Mouse (Mus musculus): ENCODE data around the gene Slc22a1.
"Not testable (repeated sequence)": the region's sequence is repeated elsewhere in the genome, so short reads cannot be mapped to it uniquely, and the experiment has no call there.

The Slc22a1 gene

DNA sequence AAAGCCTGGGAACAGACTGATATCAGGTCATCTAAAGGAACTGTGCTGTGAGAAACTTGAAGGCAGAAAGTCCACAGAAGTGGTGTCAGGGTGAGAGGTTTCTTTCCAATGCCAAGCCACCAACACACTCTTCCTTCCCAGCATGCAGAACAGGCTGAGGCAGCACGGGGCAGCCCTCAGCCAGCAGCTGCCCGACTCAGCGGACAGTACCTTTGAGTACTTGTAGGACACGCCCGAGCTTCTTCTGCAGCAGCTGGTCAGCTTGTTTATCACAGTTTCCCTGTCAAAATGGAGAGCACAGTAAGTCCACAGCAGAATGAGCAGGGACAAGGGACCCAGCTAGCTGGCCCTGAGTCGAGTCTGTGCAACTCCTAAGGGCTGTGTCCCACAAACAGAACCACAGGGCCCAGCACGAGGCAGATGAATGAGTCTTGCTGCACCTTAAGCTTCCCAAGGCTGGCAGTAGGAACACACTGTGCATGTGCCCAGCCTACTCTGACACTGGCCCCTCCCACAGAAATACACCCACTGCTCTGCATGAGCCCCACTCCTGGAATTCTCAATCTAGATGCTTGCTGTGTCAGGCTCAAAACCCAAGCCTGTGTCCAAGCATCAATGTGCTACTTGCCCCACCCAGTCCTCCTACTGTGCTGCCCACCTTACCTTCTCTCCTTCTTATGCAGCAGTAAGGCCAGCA is 9.4 kb upstream of the Slc22a1 start:
- no peak for DNase-seq (ENCODE audit: low spot score)

DNA sequence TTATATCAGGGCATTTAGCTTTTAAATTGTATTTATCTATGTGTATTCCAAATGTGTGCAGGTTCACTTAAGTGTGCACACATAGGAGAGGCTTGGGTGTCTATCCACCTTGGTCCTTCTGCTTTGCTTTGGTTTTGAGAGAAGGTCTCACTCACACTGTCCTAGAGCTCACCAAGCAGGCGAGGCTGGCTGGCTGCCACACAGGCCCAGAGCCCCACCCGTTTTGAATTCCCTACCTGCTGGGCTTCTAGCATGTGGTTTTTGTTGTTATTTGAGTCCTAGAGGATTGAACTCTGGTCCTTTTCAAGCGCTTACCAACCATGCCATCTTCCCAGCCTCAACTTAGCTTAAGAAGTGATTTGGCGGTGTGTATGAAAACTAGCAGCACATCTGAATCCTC is 8.8 kb upstream of the Slc22a1 start:
- DNase-seq (ENCODE audit: low spot score) = no peak

DNA sequence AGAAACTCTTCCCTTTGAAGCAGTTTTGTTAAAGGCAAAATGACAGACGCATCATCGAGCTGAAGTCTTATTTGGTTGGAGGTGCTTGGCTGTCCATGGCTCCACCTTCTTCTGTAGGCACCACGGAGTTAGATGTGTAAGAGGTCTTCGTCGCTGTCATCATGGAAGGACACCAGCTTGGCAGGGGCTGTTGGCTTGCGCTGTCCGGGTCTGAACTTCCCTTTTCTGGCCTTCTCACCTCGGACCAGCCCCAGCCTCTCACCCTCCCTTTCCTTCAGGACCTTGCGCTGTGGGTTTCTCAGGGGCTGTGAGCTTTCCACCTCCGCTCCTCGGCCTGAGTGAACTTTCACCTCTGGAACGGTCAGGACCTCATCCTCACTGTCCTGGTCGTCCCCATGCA is 8.0 kb upstream of the Slc22a1 start:
- DNase-seq (ENCODE audit: low spot score) = no peak

DNA sequence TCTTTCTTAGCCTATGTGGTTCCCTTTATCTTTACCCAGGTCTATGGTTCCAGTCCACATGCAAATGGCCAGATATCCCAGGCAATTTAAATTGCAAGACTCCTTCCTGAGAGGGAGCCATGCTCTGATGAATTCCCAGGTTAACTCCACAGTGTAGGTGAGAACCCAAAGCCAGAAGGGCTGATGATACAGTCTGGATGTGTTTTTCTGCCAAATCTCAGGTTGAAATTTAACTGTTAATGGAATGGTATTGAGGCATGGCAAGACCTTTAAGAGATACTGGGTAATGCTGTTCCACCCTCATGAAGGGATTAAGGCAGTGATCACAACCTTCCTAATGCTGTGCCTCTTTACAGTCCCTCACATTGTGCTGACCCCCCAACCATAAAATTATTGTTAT is 2.6 kb upstream of the Slc22a1 start:
- DNase-seq (ENCODE audit: low spot score) = no peak

DNA sequence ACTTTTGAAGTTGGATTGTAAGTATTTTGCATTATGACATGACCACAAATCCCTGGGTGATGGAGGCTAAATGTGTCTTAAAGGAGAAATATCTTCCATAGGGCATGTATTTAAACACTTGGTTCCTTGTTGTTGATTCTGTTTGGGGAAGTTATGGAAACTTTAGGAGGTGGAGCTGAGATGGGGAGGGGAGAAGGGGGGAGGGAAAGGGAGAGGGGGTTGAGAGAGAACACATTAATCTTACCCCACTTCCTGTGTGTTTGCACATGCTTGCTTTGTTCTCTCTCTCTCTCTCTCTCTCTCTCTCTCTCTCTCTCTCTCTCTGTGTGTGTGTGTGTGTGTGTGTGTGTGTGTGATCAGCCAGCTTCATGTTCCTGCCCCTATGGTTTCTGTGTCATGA is 1.5 kb upstream of the Slc22a1 start:
- DNase-seq (ENCODE audit: low spot score) = no peak

DNA sequence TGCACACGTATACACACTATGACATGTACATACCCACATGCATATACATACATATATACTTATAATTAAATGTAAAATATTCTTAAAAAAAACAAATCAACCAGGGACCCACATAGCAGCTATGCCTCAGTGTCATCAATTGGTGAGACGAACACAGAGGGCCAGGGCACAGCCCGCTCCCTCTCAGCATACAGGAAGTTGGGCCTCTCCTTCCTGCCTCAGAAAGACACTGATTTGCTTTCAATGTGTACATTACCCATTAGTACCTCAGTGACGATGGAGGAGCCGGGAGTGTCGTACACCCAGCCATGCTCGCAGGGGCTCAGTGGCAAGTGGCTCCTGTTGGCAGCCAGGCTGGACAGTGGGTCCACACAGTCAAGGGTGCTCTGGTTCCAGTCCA is 649 bp downstream of the Slc22a1 start:
- DNase-seq (ENCODE audit: low spot score) = not testable (repeated sequence)

DNA sequence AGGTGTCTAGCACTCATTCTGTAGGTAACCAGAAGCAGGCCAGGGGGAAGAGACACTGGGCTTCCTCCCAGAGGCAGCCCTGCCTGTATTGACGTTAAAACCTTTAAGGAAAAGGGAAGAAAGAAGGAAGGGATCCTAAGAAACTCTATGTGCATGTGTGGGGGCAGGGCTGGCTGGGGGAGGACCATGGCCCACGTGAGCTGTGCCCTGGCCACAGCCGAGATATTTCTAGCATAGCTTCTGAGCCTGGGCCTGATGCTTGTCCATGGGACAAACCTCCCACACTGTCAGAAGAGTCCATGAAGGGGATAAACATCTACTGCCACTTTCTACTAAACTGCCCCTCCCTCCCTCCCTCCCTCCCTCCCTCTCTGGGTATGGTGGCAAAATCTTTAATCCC is 1.8 kb downstream of the Slc22a1 start:
- DNase-seq (ENCODE audit: low spot score) = no peak

DNA sequence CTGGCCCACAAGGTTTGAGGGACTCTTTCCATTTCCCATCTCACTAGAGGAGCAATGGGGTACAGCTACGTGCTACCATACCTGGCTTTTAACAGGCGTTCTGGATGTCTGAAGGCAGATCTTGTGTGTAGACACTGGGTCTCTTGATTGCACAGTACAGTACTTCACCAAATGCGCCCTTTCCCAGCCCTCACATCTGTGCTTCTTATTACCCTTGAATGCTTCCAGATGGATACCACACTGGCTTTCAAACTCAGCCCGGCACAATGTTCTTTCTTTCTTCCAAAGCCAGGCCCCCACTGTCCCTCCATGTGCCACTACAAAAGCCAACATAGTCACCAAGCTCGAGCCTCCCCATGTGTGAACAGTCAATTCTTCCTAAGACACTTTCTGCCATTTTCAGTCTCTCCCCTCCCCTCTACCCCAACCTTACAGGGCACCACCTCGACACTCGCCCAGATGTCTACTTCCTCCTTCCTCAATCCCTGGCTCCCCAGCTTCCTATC is 3.3 kb downstream of the Slc22a1 start:
- DNase-seq (ENCODE audit: low spot score) = no peak

DNA sequence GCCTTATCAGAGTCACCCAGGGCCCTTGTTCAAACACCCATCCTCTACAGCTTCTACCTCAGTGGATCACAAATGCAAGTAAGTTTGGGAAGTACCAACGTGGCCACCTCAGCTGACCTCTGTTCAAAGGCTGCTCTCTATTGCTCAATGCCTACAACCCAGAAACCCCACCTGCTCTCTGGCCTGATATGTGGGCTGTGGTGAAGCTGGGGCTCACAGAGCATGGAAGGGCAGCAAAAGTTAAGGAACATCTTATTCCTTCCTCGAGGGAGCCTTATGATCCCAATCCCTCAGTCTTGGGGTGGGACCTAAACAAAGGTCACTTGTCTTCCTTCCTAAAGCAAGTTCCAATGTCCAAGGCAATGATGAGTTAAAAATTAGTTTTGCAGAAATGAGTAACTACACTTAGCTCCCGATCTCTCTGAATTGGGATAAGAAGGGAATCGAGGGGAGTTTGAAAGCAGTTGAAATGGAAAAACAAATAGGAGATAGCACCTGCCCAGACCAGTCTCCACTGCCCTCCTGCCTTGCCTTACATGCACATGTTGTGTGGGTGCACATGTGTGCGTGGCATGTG is 4.5 kb downstream of the Slc22a1 start:
- DNase-seq (ENCODE audit: low spot score) = no peak

DNA sequence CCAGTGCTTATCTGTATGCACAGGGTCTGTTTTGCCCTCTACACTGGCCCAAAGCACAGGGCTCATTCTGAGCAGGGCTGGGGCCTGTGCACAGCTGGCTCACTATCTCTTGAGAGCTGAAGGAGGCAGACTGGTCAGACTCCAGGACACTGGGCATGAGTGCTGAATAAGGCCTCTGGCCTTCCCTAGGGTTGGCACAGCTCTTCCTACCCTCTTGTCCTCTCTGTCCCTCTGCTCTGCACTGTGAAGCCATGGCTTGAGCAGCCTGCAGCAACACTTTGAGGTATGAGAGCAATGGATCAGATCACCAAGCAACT is 6.3 kb downstream of the Slc22a1 start:
- DNase-seq (ENCODE audit: low spot score) = no peak

DNA sequence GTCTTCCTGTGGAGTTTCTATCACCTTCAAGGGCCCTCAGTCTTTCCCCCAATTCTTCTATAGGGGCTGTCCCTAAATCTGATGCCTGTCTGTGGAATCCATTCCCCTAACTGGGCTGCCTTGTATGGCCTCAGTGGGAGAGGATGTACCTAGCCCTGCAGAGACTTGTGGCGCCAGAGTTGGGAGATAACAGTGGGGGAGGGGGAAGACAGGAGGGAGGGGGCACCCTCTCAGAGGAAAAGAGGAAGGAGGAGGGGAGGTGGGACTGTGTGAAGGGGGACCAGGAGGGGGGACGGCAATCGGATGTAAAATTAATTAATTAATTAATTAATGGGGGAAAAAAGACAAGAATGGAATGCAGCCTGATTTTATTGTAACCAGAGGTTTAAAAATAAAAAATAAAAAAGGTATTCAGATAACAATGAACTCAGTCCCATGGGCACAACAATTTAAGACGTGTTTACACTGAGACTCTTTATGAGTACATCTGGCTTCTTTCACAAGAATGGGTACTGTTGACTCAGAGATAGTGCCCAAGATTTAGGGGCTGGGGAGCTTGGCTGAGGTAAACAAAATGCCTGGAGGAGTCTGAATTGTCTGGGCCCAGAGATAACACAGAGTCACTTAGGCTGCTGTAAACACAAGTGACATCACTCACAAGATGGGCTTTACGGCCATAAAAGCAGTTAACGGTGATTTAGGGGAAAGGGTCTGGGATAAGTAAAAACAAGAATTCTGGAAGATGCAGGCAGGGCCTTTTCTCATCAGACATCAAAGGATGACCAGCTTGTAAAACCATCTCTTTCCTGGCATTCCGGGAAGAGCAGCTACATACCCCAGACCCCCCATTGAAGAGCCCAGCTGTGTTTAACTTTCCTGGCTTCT is 6.9 kb downstream of the Slc22a1 start:
- no peak for DNase-seq (ENCODE audit: low spot score)

DNA sequence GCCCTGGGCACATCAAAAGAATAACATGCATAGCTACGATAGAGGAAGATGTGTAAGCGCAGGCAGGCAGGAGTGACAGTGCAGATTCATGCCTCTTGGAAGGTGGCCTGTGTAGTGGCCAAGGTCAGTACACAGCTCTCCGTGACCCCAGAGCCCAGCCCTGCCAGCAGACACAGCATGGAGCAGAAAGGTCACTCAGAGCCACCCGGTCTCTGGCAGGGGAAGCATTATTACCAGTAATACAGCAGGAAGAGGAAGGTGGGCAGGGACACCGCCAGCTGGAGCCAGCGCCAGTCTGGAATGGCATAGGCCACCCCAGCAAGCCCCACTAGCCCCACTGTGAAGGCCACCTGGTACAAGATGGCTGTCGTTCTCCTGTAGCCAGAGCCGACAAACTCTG is 11.5 kb downstream of the Slc22a1 start:
- no peak for DNase-seq (ENCODE audit: low spot score)

DNA sequence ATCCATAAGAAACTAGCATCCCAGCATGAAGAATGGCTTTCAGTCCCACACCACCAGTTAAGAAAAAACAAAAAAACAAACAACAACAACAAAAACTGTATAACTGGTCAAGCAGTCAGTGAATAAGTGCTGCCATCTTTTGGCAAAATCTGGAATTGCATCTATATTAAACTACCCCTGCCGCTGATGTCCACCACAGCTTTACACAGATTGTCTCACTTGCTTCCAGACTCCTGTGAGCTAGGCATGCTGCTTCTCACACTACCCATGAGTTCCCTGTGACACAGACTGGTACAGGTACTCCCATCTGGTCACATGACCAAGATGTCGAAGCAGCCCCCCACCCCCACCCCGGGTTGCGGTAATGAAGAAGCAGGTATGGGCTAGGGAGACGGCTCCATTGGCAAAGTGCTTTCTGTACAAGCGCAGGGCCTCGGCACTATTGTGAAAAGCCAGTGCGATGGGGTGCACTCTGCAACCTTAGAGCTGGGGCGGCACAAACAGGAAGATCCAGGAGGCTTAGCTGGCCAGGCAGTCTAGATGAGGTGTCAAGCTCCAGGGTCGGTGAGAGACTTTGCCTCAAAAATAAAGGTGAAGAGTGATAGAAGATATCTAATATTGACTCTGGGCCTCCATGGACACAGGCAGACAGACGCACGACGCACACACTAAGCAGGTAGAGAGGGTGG is 14.9 kb downstream of the Slc22a1 start:
- DNase-seq (ENCODE audit: low spot score) = peak; percentile 86

DNA sequence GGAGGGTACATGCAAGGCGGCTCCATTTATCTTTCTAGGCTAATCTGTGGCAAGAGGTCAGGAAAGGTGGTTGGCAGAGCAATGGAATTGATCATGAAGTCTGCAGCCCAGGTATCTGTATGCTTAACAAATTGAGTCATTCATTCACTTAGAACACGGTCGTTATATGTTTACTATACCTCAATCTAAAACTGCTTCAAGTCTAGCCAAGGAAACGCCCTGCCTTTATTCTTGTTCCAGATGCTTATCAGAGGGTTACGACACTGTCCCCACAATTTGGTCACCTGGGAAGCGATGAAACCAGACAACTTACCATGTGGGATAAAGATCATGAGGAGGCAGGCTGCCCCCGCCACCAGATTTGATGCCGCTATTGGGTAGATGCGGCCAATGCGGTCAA is 16.4 kb downstream of the Slc22a1 start:
- DNase-seq (ENCODE audit: low spot score) = no peak

DNA sequence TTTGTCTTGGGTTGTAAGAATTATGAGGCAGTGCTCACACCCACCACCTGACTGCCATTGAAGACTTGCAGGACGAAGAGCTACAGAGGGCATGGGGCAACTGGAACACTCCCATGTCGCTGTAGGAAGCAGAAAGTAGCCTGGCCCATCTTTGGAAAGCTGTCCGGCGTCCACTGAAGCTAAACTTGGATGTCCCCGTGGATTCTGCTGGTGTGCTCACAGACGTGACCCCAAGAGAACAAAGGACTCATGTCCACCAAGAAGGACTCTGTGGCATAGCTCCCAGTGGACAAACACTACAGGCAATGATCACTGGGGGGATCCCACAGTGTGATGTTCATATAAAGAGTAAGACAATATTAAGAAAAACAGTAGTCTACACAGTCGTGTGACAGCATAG is 16.8 kb downstream of the Slc22a1 start:
- DNase-seq (ENCODE audit: low spot score) = no peak

DNA sequence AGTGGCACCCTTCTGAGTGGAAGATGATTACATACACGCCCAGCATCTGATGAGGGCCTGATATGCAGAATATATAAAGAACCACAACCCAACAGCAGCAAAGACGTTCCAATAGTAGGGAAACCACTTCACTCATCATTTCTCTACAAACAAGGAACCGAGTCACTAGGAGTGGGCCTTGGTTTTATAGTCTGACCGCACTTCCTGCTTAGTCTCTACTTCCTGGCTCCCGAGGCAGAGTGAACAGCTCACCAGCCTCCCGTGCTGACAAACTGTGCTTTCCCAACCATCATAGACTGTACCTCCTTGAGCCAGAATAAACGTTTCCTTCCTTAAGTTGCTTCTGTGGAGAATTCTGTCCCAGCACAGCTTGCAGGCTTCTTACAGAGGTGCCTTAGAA is 19.8 kb downstream of the Slc22a1 start:
- DNase-seq (ENCODE audit: low spot score) = no peak

DNA sequence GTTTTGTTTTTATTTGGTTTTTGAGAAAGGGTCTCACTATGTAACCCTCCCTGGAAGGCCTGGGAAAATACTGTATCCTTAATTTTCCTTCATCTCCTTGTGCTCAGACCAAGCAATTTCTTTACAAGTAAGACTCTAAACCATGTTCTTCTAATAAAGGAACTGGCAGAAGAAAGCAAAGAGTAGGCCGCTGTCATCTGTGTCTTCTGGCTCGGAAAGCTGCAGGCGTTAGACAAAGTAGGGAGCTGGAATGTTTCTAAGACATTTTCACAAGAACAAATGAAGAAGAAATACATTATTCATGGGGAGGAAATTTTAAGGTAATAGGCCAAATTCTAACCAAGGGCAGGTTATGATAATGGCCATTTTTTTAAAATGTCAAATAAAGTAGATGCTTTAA is 21.6 kb downstream of the Slc22a1 start:
- DNase-seq (ENCODE audit: low spot score) = no peak

DNA sequence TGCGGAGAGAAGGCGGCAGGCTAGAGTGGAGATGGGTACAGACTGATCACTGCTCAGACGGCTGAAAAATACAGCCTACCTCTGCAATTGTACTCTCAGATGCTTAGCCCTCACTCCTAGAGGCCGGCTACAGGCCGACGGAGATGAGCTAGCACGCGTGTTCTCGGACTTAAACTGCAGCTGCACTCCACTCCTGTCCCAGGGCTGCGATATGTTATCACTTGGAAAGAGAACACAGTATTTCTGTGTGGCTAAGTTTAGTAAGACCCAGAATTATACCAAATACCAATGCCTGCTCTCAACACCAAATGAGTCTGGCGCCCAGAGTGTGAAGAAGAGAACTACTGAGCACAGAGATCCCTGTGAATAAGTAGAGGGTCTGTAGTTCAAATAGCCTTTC is 23.0 kb downstream of the Slc22a1 start:
- DNase-seq (ENCODE audit: low spot score) = no peak

DNA sequence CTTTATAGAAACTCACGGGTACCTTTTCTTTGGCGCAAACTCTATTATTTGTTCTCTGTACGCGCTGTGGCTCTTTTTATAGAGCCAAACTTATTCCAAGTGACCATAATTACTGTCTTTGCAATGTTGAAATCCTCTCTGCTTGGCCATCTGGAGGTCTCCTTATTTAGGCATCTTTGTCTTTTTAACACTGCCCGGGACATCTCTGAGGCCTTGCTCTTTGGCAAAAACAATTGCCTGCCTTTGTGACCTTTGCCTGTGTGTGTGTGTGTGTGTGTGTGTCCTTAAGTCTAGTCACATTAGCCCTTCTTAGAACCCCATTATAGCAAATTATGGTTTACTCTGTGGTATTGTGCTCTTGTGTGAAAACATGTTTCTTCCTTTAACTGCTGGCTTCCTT is 30.2 kb downstream of the Slc22a1 start:
- DNase-seq (ENCODE audit: low spot score) = no peak

DNA sequence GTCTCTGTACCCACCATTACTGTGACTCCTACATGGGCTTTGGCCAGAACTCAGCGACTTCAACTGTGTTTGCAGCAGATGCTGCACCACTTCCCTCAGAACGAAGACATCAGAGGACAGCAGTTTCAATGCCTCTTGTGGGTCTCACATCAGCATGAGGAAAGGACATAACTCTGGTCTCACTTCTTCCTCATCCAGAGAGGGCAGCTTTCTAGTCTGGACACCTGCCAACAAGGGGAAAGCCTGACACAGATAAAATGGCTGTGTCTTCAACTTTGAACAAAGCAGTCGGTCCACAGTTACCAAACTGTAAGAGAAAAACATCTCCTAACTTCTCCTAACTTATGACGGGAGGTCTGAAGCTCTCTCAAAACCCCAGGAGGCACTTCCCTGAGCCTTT is 34.5 kb downstream of the Slc22a1 start:
- DNase-seq (ENCODE audit: low spot score) = no peak

DNA sequence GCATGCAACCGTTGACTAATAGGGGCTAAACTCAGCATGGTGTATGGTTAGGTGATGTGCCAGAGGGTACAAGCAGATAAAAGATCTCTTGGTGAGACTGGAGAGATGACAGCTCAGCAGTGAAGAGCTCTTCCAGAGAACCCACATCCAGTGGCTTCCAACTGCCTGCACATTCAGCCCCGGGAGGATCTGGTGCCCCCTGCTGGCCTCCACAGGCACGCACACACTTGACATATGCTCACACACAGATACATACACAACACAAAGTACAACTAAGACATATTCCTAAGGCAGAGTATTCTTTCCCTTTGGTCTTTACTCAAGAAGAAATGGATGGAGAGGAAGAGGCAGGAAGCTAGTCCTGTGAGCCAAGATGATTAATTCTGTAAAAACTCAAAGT is 36.0 kb downstream of the Slc22a1 start:
- no peak for DNase-seq (ENCODE audit: low spot score)

DNA sequence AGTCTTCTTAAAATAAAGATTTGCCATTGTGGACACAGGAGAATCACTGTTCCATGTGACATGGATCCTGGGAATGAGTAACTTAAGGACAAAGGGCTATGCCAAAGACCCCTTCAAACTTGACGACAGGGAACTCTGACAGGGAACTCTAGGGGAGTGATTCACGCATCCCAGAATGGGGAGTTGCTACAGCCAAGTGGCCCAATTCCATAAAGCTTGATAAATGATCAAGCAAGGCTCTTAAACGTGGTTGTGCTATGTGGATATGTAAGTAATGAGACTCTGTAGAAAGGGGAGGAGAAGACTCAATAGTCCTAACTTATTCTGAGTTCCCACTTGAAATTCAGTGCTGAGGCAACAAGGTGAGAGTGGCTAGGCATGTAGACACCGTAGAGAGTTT is 40.8 kb downstream of the Slc22a1 start:
- no peak for DNase-seq (ENCODE audit: low spot score)
